9 mouse cellular contexts compared by ENCODE assay signal in genomic region chr16:8864223-8864631, GRCm38 (mm10). TPM values are rescaled to one million over a fixed set of nuclear protein-coding genes. Genes with fewer than 3 reads are reported as not detected.
DNase-seq lines count a peak whose midpoint lies in the region; ATAC-seq and TF ChIP-seq lines count a peak whose summit lies in the region.
"Had no signal": no experiment of that assay in that cellular context is flagged by ENCODE, and none has a peak within 500 bp of the region (broad histone marks: within the 10 kb centered on the region; RNA-seq: fewer than 3 reads in every experiment).

No protein-coding gene starts in this region.

- H3K27ac ChIP-seq in cerebellum, adult 2 months (ENCODE audit: insufficient read depth, low read length), result peak overlapping the region; percentile 90
- H3K27ac ChIP-seq in intestine, postnatal 0 days (ENCODE audit: low read depth, low read length), result no peak overlapping the region

- H3K9ac ChIP-seq in intestine, postnatal 0 days (ENCODE audit: low read depth, low read length), result no peak overlapping the region

- peaks cover 16% of the 10 kb centered on the region; the same call in 1 of the 2 replicates for H3K36me3 ChIP-seq in intestine, postnatal 0 days (ENCODE audit: control insufficient read depth, insufficient read depth)

- H3K4me3 ChIP-seq in cerebellum, adult 2 months (replicated peaks; ENCODE audit: insufficient read depth, low read depth, low read length), result peak overlapping the region; percentile 6
- H3K4me3 ChIP-seq in intestine, postnatal 0 days (ENCODE audit: low read depth, low read length), result no peak overlapping the region

- peaks cover 31% of the 10 kb centered on the region for H3K4me1 ChIP-seq in cerebellum, adult 2 months (ENCODE audit: control insufficient read depth, insufficient read depth, low read length)
- H3K4me1 ChIP-seq in intestine, postnatal 0 days (replicated peaks; ENCODE audit: control insufficient read depth, insufficient read depth, low read length), result 0 out of 2 replicates have a peak, but pooled peaks cover 4% of the 10 kb centered on the region

- no peak for TF ChIP-seq CTCF in cerebellum, adult 2 months (IDR thresholded peaks at IDR 0.05; ENCODE audit: borderline replicate concordance, insufficient read depth, low read depth, low read length)
- no peak for TF ChIP-seq CTCF in intestine, postnatal 0 days (IDR thresholded peaks at IDR 0.05; ENCODE audit: low read depth)

- H3K4me2 ChIP-seq in intestine, postnatal 0 days (replicated peaks; ENCODE audit: low read depth), result peak overlapping the region; percentile 28; the same call in 1 of the 2 replicates

- 11% methylated on average over 4 of the region's 4 CpGs for WGBS in cerebellum, adult 2 months
- WGBS in intestine, postnatal 0 days, result 12% methylated on average over 4 of the region's 4 CpGs

- TF ChIP-seq POLR2A in cerebellum, adult 2 months (IDR thresholded peaks at IDR 0.05; ENCODE audit: borderline replicate concordance, insufficient read depth, low read length), result no peak

- peak; percentile 44 for ATAC-seq in intestine, postnatal 0 days
- ATAC-seq in CD4-positive, CD25-positive, alpha-beta regulatory T cell, adult 4 months, result no peak

- DNase-seq in cerebellum, adult 2 months, result peak; percentile 54 to 62
- no peak for DNase-seq in cerebellum, adult 11 months
- peak; percentile 9 to 47 for DNase-seq in urinary bladder, postnatal 36 days (ENCODE audit: low spot score in 2 of 2)
- DNase-seq in urinary bladder, postnatal 25 days (ENCODE audit: low spot score), result no peak
- no peak for DNase-seq in neural tube, embryonic 10.5 days (ENCODE audit: extremely low spot score, low spot score)
- no peak for DNase-seq in left cerebral cortex, adult 18-20 months (ENCODE audit: low spot score in 2 of 2)
- DNase-seq: left cerebral cortex, postnatal 4 days had no signal

- H3K27me3 ChIP-seq in cerebellum, adult 2 months (ENCODE audit: control insufficient read depth, insufficient read depth, low read length), result no peaks in the 10 kb centered on the region
- no peaks in the 10 kb centered on the region for H3K27me3 ChIP-seq in intestine, postnatal 0 days (replicated peaks; ENCODE audit: control insufficient read depth, insufficient read depth, low read length)

- no peaks in the 10 kb centered on the region for H3K9me3 ChIP-seq in intestine, postnatal 0 days (ENCODE audit: control insufficient read depth)

RNA-seq across cellular contexts. Expression of gene 1810013L24Rik, which starts 34.3 kb away (rescaled TPM):
- 51.2 and 52.6 TPM in 2 replicates for polyA plus RNA-seq in cerebellum, adult 2 months (2012; rRNA removed)
- polyA plus RNA-seq in intestine, postnatal 0 days (2015; fragmentation: Nextera tagmentation; extraction: Ambion mirVana), result 14.3 and 15.1 TPM in 2 replicates
- 10 to 100 TPM; 16.6 to 25.7 TPM for polyA plus RNA-seq in CD4-positive, CD25-positive, alpha-beta regulatory T cell, adult 4 months (2017; shearing (Covaris generic))
- total RNA-seq in left cerebral cortex, adult 18-20 months (2021), result 100 to 1,000 TPM; 100 to 105 TPM

Comparison
In these comparisons a context has a peak if more than half of its experiments do, and no peak if none do; other contexts are left out.
1. DNase-seq: peak in cerebellum, adult 2 months (2 of 2) and urinary bladder, postnatal 36 days (2 of 2); none in cerebellum, adult 11 months (single experiment), urinary bladder, postnatal 25 days (single experiment), neural tube, embryonic 10.5 days (single experiment) and left cerebral cortex, adult 18-20 months (0 of 2).